Mouse (Mus musculus) heart, adult 2 months (tissue): ENCODE data around the gene Ndufa7.
A peak's percentile ranks its signal among the peaks of the same experiment; 100 is the strongest.

Experiments
- CTCF ChIP-seq: fragments of 200-600 bp; IDR thresholded peaks from 2 replicates; pipeline ENCODE4 v1.8.1; 2022; ENCODE audit warnings: antibody characterized with exemption, mild to moderate bottlenecking, moderate library complexity
- POLR2A ChIP-seq: fragments of 200-500 bp; IDR thresholded peaks from 2 replicates; pipeline ENCODE4 v1.6.1; 2011; ENCODE audit warnings: mild to moderate bottlenecking, low read depth, low read length, control low read depth; ENCODE audit not compliant: insufficient read depth

GRCm38 (mm10) chr17:33779271-33779966 is 45.0 kb upstream of the Ndufa7 start:
- TF ChIP-seq POLR2A (peak; percentile 58; the same call in 1 of the 2 replicates), CTCF (no peak)
